11 mouse cellular contexts compared by ENCODE assay signal in genomic region chr12:79719847-79720201, GRCm38 (mm10).
A peak's percentile ranks its signal among the peaks of the same experiment; 100 is the strongest.
DNase-seq lines count a peak whose midpoint lies in the region; ATAC-seq and TF ChIP-seq lines count a peak whose summit lies in the region.
"Had no signal": no experiment of that assay in that cellular context is flagged by ENCODE, and none has a peak within 500 bp of the region (broad histone marks: within the 10 kb centered on the region; RNA-seq: fewer than 3 reads in every experiment).

No protein-coding gene starts in this region.

- ATAC-seq in kidney, embryonic 15.5 days (replicated peaks; ENCODE audit: low FRiP score): no peak
- peak; percentile 7; the same call in 1 of the 2 replicates for ATAC-seq in forebrain, embryonic 11.5 days (replicated peaks; ENCODE audit: low FRiP score)
- ATAC-seq in hindbrain, postnatal 0 days: no peak
- ATAC-seq in midbrain, postnatal 0 days (ENCODE audit: low FRiP score): no peak
- ATAC-seq: CD4-positive, CD25-positive, alpha-beta regulatory T cell, adult 4 months had no signal

- H3K4me2 ChIP-seq in kidney, embryonic 15.5 days: no peak overlapping the region
- no peak overlapping the region for H3K4me2 ChIP-seq in forebrain, embryonic 11.5 days (ENCODE audit: low read depth, low read length, severe bottlenecking)
- H3K4me2 ChIP-seq in hindbrain, postnatal 0 days (ENCODE audit: low read depth, low read length): no peak overlapping the region
- no peak overlapping the region for H3K4me2 ChIP-seq in midbrain, postnatal 0 days (ENCODE audit: low read depth, low read length, poor library complexity, severe bottlenecking)

- H3K36me3 ChIP-seq in kidney, embryonic 15.5 days: no peaks in the 10 kb centered on the region
- H3K36me3 ChIP-seq in forebrain, embryonic 11.5 days (ENCODE audit: control insufficient read depth, insufficient read depth, low read length): no peaks in the 10 kb centered on the region
- H3K36me3 ChIP-seq in hindbrain, postnatal 0 days (ENCODE audit: insufficient read depth, low read length): no peaks in the 10 kb centered on the region
- H3K36me3 ChIP-seq in midbrain, postnatal 0 days (ENCODE audit: insufficient read depth, low read length): no peaks in the 10 kb centered on the region

- peaks cover 24% of the 10 kb centered on the region for H3K4me1 ChIP-seq in kidney, embryonic 15.5 days
- H3K4me1 ChIP-seq in forebrain, embryonic 11.5 days (replicated peaks; ENCODE audit: control insufficient read depth, insufficient read depth, low read length): peaks cover 35% of the 10 kb centered on the region
- H3K4me1 ChIP-seq in hindbrain, postnatal 0 days (ENCODE audit: insufficient read depth, low read length): peaks cover 7% of the 10 kb centered on the region; the same call in 1 of the 2 replicates
- H3K4me1 ChIP-seq in midbrain, postnatal 0 days (ENCODE audit: insufficient read depth, low read length): no peaks in the 10 kb centered on the region

- no peak for TF ChIP-seq CTCF in hindbrain, postnatal 0 days (IDR thresholded peaks at IDR 0.05; ENCODE audit: low read depth)
- no peak for TF ChIP-seq CTCF in midbrain, postnatal 0 days (IDR thresholded peaks at IDR 0.05)

- DNase-seq in kidney, postnatal 25 days: no peak
- DNase-seq in forebrain, embryonic 11.5 days (ENCODE audit: low spot score): no peak
- no peak for DNase-seq in hindbrain, postnatal 0 days (ENCODE audit: low spot score)
- DNase-seq in midbrain, postnatal 0 days (ENCODE audit: low spot score): peak; percentile 2
- DNase-seq in thymus, postnatal 10 days (ENCODE audit: low spot score in 2 of 2): no peak
- no peak for DNase-seq in embryo, embryonic 9.5 days (ENCODE audit: extremely low spot score)
- DNase-seq in testis, postnatal 10 days (ENCODE audit: low spot score): no peak
- DNase-seq: cerebellum, adult 18-20 months; lung, postnatal 4 days had no signal

- H3K27me3 ChIP-seq in kidney, embryonic 15.5 days: no peaks in the 10 kb centered on the region
- H3K27me3 ChIP-seq in forebrain, embryonic 11.5 days (ENCODE audit: control insufficient read depth, insufficient read depth, low read length): no peaks in the 10 kb centered on the region
- no peaks in the 10 kb centered on the region for H3K27me3 ChIP-seq in hindbrain, postnatal 0 days (ENCODE audit: insufficient read depth, low read length)
- H3K27me3 ChIP-seq in midbrain, postnatal 0 days (ENCODE audit: insufficient read depth, low read length): no peaks in the 10 kb centered on the region

- 60% methylated on average over 1 of the region's 1 CpGs for WGBS in kidney, embryonic 15.5 days
- WGBS in forebrain, embryonic 11.5 days: 26% methylated on average over 1 of the region's 1 CpGs
- WGBS in hindbrain, postnatal 0 days: 32% methylated on average over 1 of the region's 1 CpGs
- WGBS in midbrain, postnatal 0 days: 21% methylated on average over 1 of the region's 1 CpGs

- H3K9ac ChIP-seq in kidney, embryonic 15.5 days: no peak overlapping the region
- H3K9ac ChIP-seq in forebrain, embryonic 11.5 days (ENCODE audit: low read length): peak overlapping the region; percentile 27
- no peak overlapping the region for H3K9ac ChIP-seq in hindbrain, postnatal 0 days (replicated peaks; ENCODE audit: low read length)
- no peak overlapping the region for H3K9ac ChIP-seq in midbrain, postnatal 0 days (replicated peaks; ENCODE audit: low read length, poor library complexity, severe bottlenecking)

- no peak overlapping the region for H3K4me3 ChIP-seq in kidney, embryonic 15.5 days (replicated peaks)
- no peak overlapping the region for H3K4me3 ChIP-seq in forebrain, embryonic 11.5 days (ENCODE audit: low read depth, low read length)
- H3K4me3 ChIP-seq in hindbrain, postnatal 0 days (ENCODE audit: low read length): no peak overlapping the region
- H3K4me3 ChIP-seq in midbrain, postnatal 0 days (ENCODE audit: low read depth, low read length): no peak overlapping the region

- 0 out of 2 replicates have a peak overlapping the region, but pooled peaks have one; percentile 42 for H3K27ac ChIP-seq in kidney, embryonic 15.5 days
- peak overlapping the region; percentile 91 for H3K27ac ChIP-seq in forebrain, embryonic 11.5 days (ENCODE audit: low read depth, low read length)
- peak overlapping the region; percentile 76 for H3K27ac ChIP-seq in hindbrain, postnatal 0 days
- H3K27ac ChIP-seq in midbrain, postnatal 0 days (ENCODE audit: low read depth, low read length): peak overlapping the region; percentile 57; the same call in 1 of the 2 replicates

- H3K9me3 ChIP-seq in kidney, embryonic 15.5 days (replicated peaks): no peaks in the 10 kb centered on the region
- H3K9me3 ChIP-seq in forebrain, embryonic 11.5 days (ENCODE audit: control insufficient read depth, low read length): no peaks in the 10 kb centered on the region
- H3K9me3 ChIP-seq in hindbrain, postnatal 0 days (ENCODE audit: low read length): no peaks in the 10 kb centered on the region
- H3K9me3 ChIP-seq in midbrain, postnatal 0 days (ENCODE audit: low read length): no peaks in the 10 kb centered on the region
